ENCODE assay signal across 30 mouse cellular contexts in the genomic region with DNA sequence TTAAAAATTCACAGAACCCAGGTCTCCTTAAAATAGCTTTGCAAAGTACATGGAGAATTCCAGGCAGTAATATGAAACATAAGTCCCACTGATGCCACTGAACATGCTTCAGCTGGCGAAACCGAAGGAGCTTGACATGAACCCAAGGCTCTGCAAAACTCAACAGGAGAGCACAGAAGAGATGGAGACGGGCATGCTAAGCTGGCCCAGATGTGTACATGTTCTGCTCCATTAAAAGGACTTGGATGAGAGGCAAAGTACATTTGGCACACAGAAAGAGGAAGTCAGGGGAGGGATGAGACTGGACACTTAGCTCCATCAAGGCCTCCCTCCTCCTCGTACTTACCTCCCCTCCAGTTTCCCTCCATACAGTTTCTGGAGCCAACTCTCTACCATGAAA. TPM values are rescaled to one million over a fixed set of nuclear protein-coding genes. Genes with fewer than 3 reads are reported as not detected.
DNase-seq lines count a peak whose midpoint lies in the region; ATAC-seq lines count a peak whose summit lies in the region.
"Had no signal": no experiment of that assay in that cellular context is flagged by ENCODE, and none has a peak within 500 bp of the region (broad histone marks: within the 10 kb centered on the region; RNA-seq: fewer than 3 reads in every experiment).

No protein-coding gene starts in this region.

- H3K9ac ChIP-seq in kidney, embryonic 16.5 days (replicated peaks; ENCODE audit: low read length), result no peak overlapping the region
- no peak overlapping the region for H3K9ac ChIP-seq in embryonic facial prominence, embryonic 15.5 days
- H3K9ac ChIP-seq: forebrain, embryonic 13.5 days; heart, embryonic 13.5 days; hindbrain, embryonic 12.5 days; hindbrain, embryonic 15.5 days had no signal

- H3K27ac ChIP-seq in kidney, embryonic 16.5 days (ENCODE audit: low read length), result no peak overlapping the region
- H3K27ac ChIP-seq in embryonic facial prominence, embryonic 15.5 days (replicated peaks), result peak overlapping the region; percentile 82
- H3K27ac ChIP-seq: forebrain, embryonic 10.5 days; forebrain, embryonic 13.5 days; heart, adult 2 months; heart, embryonic 10.5 days; heart, embryonic 13.5 days; hindbrain, embryonic 12.5 days; hindbrain, embryonic 15.5 days had no signal

- no peak for ATAC-seq in kidney, embryonic 16.5 days (ENCODE audit: low FRiP score, low TSS enrichment)
- peak; percentile 31; the same call in 1 of the 2 replicates for ATAC-seq in embryonic facial prominence, embryonic 15.5 days (ENCODE audit: insufficient number of reproducible peaks, low FRiP score, low TSS enrichment, low read depth)
- ATAC-seq: activated CD4-positive, CD25-positive, alpha-beta regulatory T cell, adult 4 months; CD4-positive, CD25-positive, alpha-beta regulatory T cell, adult 4 months; forebrain, embryonic 13.5 days; forebrain, embryonic 16.5 days had no signal

- peak; percentile 67 for DNase-seq in kidney, adult 18-20 months
- DNase-seq in kidney, postnatal 10 days, result no peak
- DNase-seq in kidney, adult 9 months, result peak; percentile 85
- DNase-seq in kidney, postnatal 25 days, result peak; percentile 27 to 51
- no peak for DNase-seq in heart, postnatal 36 days
- DNase-seq in left cerebral cortex, postnatal 14 days (ENCODE audit: low spot score in 2 of 2), result no peak
- DNase-seq: adrenal gland, adult 8-10 months; adrenal gland, postnatal 25 days; cerebellum, adult 11-12 months; cerebellum, adult 8-10 months; cerebellum, postnatal 10 days; cerebellum, postnatal 36 days; embryo, embryonic 11 days; gastrocnemius, postnatal 10 days; gastrocnemius, postnatal 36 days; heart, adult 2 months; heart, postnatal 14 days had no signal

- H3K9me3 ChIP-seq in kidney, embryonic 16.5 days (ENCODE audit: low read length), result no peaks in the 10 kb centered on the region
- H3K9me3 ChIP-seq in embryonic facial prominence, embryonic 15.5 days (replicated peaks), result no peaks in the 10 kb centered on the region
- H3K9me3 ChIP-seq: forebrain, embryonic 10.5 days; forebrain, embryonic 13.5 days; heart, embryonic 10.5 days; heart, embryonic 13.5 days; hindbrain, embryonic 12.5 days; hindbrain, embryonic 15.5 days had no signal

- H3K4me3 ChIP-seq in kidney, embryonic 16.5 days (ENCODE audit: low read length), result no peak overlapping the region
- H3K4me3 ChIP-seq in embryonic facial prominence, embryonic 15.5 days (replicated peaks), result no peak overlapping the region
- H3K4me3 ChIP-seq: forebrain, embryonic 10.5 days; forebrain, embryonic 13.5 days; heart, adult 2 months; heart, embryonic 10.5 days; heart, embryonic 13.5 days; hindbrain, embryonic 12.5 days; hindbrain, embryonic 15.5 days had no signal

- no peaks in the 10 kb centered on the region for H3K36me3 ChIP-seq in kidney, embryonic 16.5 days (ENCODE audit: insufficient read depth, low read length)
- no peaks in the 10 kb centered on the region for H3K36me3 ChIP-seq in embryonic facial prominence, embryonic 15.5 days
- H3K36me3 ChIP-seq: forebrain, embryonic 10.5 days; heart, embryonic 10.5 days; heart, embryonic 13.5 days; hindbrain, embryonic 12.5 days; hindbrain, embryonic 15.5 days had no signal

- H3K27me3 ChIP-seq in kidney, embryonic 16.5 days (ENCODE audit: insufficient read depth, low read length), result no peaks in the 10 kb centered on the region
- H3K27me3 ChIP-seq in embryonic facial prominence, embryonic 15.5 days, result no peaks in the 10 kb centered on the region
- H3K27me3 ChIP-seq: heart, embryonic 13.5 days; hindbrain, embryonic 12.5 days; hindbrain, embryonic 15.5 days had no signal

- 76% methylated on average over 4 of the region's 4 CpGs for WGBS in kidney, embryonic 16.5 days
- WGBS in embryonic facial prominence, embryonic 15.5 days, result 35% methylated on average over 4 of the region's 4 CpGs

- intact Hi-C loops in heart, postnatal 36 days (cut with DNase I), result no loop called here
- intact Hi-C loops in left cerebral cortex, postnatal 14 days (cut with DNase I), result no loop called here

- peaks cover 4% of the 10 kb centered on the region; the same call in 1 of the 2 replicates for H3K4me1 ChIP-seq in kidney, embryonic 16.5 days (ENCODE audit: insufficient read depth, low read length)
- H3K4me1 ChIP-seq in embryonic facial prominence, embryonic 15.5 days, result peaks cover 13% of the 10 kb centered on the region

- H3K4me2 ChIP-seq in kidney, embryonic 16.5 days (replicated peaks; ENCODE audit: low read depth, low read length), result no peak overlapping the region
- H3K4me2 ChIP-seq in embryonic facial prominence, embryonic 15.5 days (replicated peaks), result no peak overlapping the region
- H3K4me2 ChIP-seq: forebrain, embryonic 13.5 days; heart, embryonic 13.5 days; hindbrain, embryonic 12.5 days; hindbrain, embryonic 15.5 days had no signal

RNA-seq across cellular contexts. Expression of a gene that starts 4.1 kb away (rescaled TPM):
- 25.3 and 28.0 TPM in 2 replicates for polyA plus RNA-seq in kidney, embryonic 16.5 days (2015; fragmentation: Nextera tagmentation; extraction: Ambion mirVana)
- 137 and 159 TPM in 2 replicates for polyA plus RNA-seq in embryonic facial prominence, embryonic 15.5 days (2015; fragmentation: Nextera tagmentation; extraction: Ambion mirVana)
- total RNA-seq in heart, postnatal 36 days (2021), result 1 to 10 TPM; 8.0 to 8.2 TPM
- 10 to 100 TPM; 19.1 to 19.3 TPM for total RNA-seq in left cerebral cortex, postnatal 14 days (2021)
- total RNA-seq: MEL had no signal
- polyA plus RNA-seq: C2C12 had no signal

Comparison
In these comparisons a context has a peak if more than half of its experiments do, and no peak if none do; other contexts are left out.
1. DNase-seq: peak in kidney, adult 18-20 months (single experiment), kidney, adult 9 months (single experiment) and kidney, postnatal 25 days (2 of 2); none in kidney, postnatal 10 days (single experiment), heart, postnatal 36 days (0 of 2) and left cerebral cortex, postnatal 14 days (0 of 2).